Mouse (Mus musculus) forebrain, embryonic 12.5 days (tissue): Measurements from ENCODE around the gene Trim66. TPM values are rescaled to one million over a fixed set of nuclear protein-coding genes. Genes with fewer than 3 reads are reported as not detected.

Source experiments
- ATAC-seq: fragments of 200-750 bp; cut with Nextera tagmentation; 2 replicates; pipeline ENCODE4 v1.8.0; 2017; ENCODE audit warnings: moderate TSS enrichment; ENCODE audit not compliant: low FRiP score
- H3K27ac ChIP-seq: fragments of 300-500 bp; sonication (generic); 2 replicates; pipeline ENCODE4 v1.5.1; 2016; ENCODE audit warnings: mild to moderate bottlenecking
- H3K27me3 ChIP-seq: fragments of 300-500 bp; sonication (generic); 2 replicates; pipeline ENCODE4 v1.6.1; 2016; ENCODE audit warnings: mild to moderate bottlenecking
- H3K36me3 ChIP-seq: fragments of 300-500 bp; sonication (generic); replicated peaks from 2 replicates; pipeline ENCODE4 v1.6.1; 2016; ENCODE audit warnings: mild to moderate bottlenecking
- H3K4me1 ChIP-seq: fragments of 300-500 bp; sonication (generic); 2 replicates; pipeline ENCODE4 v1.6.1; 2016
- H3K4me2 ChIP-seq: fragments of 300-500 bp; sonication (generic); 2 replicates; pipeline ENCODE4 v1.6.1; 2016; ENCODE audit warnings: mild to moderate bottlenecking, moderate library complexity
- H3K4me3 ChIP-seq: fragments of 300-500 bp; sonication (generic); replicated peaks from 2 replicates; pipeline ENCODE4 v1.5.1; 2016; ENCODE audit warnings: mild to moderate bottlenecking
- H3K9ac ChIP-seq: fragments of 300-500 bp; sonication (generic); 2 replicates; pipeline ENCODE4 v1.6.1; 2016; ENCODE audit warnings: mild to moderate bottlenecking
- H3K9me3 ChIP-seq: fragments of 300-500 bp; sonication (generic); 2 replicates; pipeline ENCODE4 v1.6.1; 2016
- WGBS: fragments of 180-500 bp; shearing (Covaris S2); methylation state at CpG from one replicate; pipeline ENCODE4 v1.1.7; 2016; 5-methylcytosine and 5-hydroxymethylcytosine counted together
- microRNA-seq: library from miRNA; unstranded; fragments of <30 nt; microRNA quantifications from one replicate; pipeline ENCODE4, GENCODE M21; 2017
- polyA plus RNA-seq: library from polyadenylated mRNA; unstranded; fragments of >200 nt; fragmentation: Nextera tagmentation; extraction: Ambion mirVana; gene quantifications from 2 replicates; pipeline ENCODE4 v1.2.1, GENCODE M21; 2016

The Trim66 gene
- polyA plus RNA-seq, 1 experiment from 2014 or later = 0.64 TPM

DNA sequence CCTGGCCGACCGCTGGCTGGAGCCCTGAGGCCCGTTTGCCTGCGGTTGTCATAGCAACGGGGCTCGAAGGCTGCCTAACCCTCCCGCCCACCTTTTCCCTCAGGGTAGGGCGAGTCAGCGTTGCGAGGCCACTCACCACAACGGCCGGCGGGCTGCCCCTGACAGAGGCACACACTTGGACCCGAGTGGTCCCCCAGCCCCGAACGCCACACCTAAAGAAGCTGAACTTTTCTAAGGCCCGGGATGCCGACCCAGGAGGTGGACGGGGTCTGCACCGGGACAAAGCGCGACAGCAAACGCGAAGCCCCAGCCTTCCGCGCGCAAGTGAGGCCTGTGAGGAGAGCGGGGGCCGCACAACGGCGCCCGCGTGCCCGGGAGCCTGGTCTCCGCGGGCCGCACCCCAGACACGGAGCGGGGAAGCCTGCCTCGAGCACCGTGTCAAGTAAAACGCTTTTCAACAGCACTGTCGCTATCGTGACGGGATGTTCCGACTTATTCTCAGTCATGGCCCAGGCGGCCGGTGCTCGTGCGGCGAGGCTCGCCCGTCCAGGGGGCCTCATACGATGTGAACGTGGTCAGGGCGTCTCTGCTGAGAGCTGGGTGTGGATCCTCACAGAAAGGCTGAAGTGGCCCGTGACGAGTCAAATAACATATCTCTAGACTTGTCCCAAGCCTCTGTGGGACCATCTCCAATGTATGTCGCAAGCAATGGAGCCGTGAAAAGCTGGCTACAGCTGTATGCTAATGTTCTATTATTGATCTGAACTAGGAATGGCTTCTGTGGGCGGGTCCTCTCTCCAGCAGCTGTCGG, 68.9 kb downstream of the Trim66 start, which contains the start of gene Stk33:
Stk33 (minus strand) TSS at position 301 of the 811 bp plus-strand sequence.
- Histone ChIP-seq H3K9me3 (no peaks in the 10 kb centered on the region), H3K4me1 (peaks cover 47% of the 10 kb centered on the region), H3K9ac (peak within 1 kb of the TSS; percentile 72), H3K4me3 (peak within 1 kb of the TSS; percentile 55), H3K4me2 (peak within 1 kb of the TSS; percentile 89), H3K27me3 (peaks cover 36% of the 10 kb centered on the region), H3K36me3 (no peaks in the 10 kb centered on the region), H3K27ac (peak within 1 kb of the TSS; percentile 89)
- ATAC-seq = peak; percentile 87
- WGBS = under 1% methylated on average over 62 of the region's 62 CpGs

DNA sequence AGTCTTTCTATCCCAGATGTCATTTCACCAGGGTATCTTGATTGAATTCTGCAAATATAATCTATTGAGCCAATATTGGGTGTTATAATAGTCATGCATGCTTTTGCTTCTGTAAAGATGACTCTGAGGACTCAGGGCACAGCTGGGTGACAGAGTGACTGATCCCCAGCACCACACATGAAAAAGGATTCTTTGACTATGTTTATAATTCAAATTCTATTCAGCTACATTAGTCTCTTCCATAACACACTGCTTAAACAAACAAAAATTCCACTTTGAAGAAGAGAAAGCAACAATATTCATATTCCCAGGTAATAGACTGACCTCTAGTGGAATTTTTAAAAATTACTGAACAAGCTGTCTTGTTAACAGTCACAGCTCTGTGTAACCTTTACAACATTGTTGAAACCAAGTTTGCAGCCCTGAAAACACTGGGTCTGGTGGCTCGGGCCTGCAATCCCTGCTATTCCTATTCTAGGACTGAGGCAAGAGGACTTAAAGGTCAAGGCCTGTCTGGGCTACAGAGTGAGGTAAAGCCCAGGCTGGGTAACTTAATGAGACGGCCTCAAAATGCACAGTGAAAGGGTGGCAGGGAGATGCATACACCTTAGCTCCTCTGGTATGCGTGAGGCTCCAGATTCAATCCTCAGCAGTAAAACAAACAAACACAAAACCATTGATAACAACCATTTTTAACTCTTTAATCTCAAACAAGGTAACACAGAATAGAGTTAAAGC, 83.3 kb downstream of the Trim66 start:
- Histone ChIP-seq H3K9me3 (no peaks in the 10 kb centered on the region), H3K9ac (no peak overlapping the region), H3K4me3 (no peak overlapping the region), H3K27me3 (peaks cover 12% of the 10 kb centered on the region; the same call in 1 of the 2 replicates), H3K4me1 (no peaks in the 10 kb centered on the region), H3K27ac (no peak overlapping the region), H3K4me2 (no peak overlapping the region), H3K36me3 (no peaks in the 10 kb centered on the region)
- 68% methylated on average over 3 of the region's 3 CpGs for WGBS
- ATAC-seq = peak; percentile 49

- H3K9ac ChIP-seq = no peak overlapping the region
- no peaks in the 10 kb centered on the region for H3K4me1 ChIP-seq
- H3K9me3 ChIP-seq = no peaks in the 10 kb centered on the region
- no peak for ATAC-seq
- peaks cover 12% of the 10 kb centered on the region; the same call in 1 of the 2 replicates for H3K27me3 ChIP-seq
- no peaks in the 10 kb centered on the region for H3K36me3 ChIP-seq
- no peak overlapping the region for H3K4me2 ChIP-seq
- no peak overlapping the region for H3K27ac ChIP-seq
- no peak overlapping the region for H3K4me3 ChIP-seq
- 73% methylated on average over 8 of the region's 8 CpGs for WGBS
Observed at GRCm38 (mm10) chr7:109422803-109423202, 85.1 kb downstream of the Trim66 start.

GRCm38 (mm10) chr7:109405491-109405890, 102.4 kb downstream of the Trim66 start:
- Histone ChIP-seq H3K9ac (no peak overlapping the region), H3K4me1 (peaks cover 4% of the 10 kb centered on the region; the same call in 1 of the 2 replicates), H3K36me3 (no peaks in the 10 kb centered on the region), H3K4me3 (no peak overlapping the region), H3K9me3 (no peaks in the 10 kb centered on the region), H3K4me2 (no peak overlapping the region), H3K27me3 (no peaks in the 10 kb centered on the region), H3K27ac (no peak overlapping the region)
- WGBS = 28% methylated on average over 7 of the region's 7 CpGs
- peak; percentile 44; the same call in 1 of the 2 replicates for ATAC-seq

DNA sequence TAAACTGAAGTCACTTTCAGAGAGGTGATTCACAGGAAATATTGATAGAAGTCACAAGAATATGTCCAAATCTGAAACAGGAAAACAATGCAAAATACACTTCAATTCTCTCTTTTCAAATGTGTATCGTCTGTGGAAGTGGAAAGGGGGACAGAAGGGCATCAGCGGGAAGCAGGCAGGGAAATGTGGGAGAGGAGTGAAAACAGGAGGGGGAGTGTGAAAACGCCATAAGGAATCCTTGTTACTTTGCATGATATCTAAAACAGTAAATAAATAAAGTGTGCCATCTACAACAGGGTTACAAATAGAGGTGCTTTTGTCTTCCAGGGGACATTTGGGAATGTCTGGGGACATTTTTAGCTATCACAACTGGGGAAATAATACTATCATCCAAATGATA, 108.6 kb downstream of the Trim66 start:
- no peak for ATAC-seq
- H3K36me3 ChIP-seq = no peaks in the 10 kb centered on the region

More for the DNA sequence above, 108.6 kb downstream of the Trim66 start:
- Histone ChIP-seq H3K4me2 (no peak overlapping the region), H3K4me1 (no peaks in the 10 kb centered on the region), H3K4me3 (no peak overlapping the region), H3K27ac (no peak overlapping the region), H3K27me3 (no peaks in the 10 kb centered on the region), H3K9me3 (no peaks in the 10 kb centered on the region), H3K9ac (no peak overlapping the region)
- 67% methylated on average over 3 of the region's 3 CpGs for WGBS

Small RNA genes within 50 kb of the gene (microRNA-seq; reads per million reads assigned to microRNA genes)
- gene Gm47284 = not detected

Other genes with a start within 250 kb of the Trim66 start
- 12.0 and 12.6 TPM in 2 replicates for gene Stk33, start 69.1 kb downstream of the Trim66 start, polyA plus RNA-seq
- gene Rpl27a, start 11.0 kb upstream of the Trim66 start, polyA plus RNA-seq = 97.2 and 98.3 TPM in 2 replicates
- 24.6 and 26.0 TPM in 2 replicates for gene St5, start 195.5 kb upstream of the Trim66 start, polyA plus RNA-seq
- gene Akip1, start 195.6 kb upstream of the Trim66 start, polyA plus RNA-seq = 15.6 and 17.4 TPM in 2 replicates
- gene BC051019, start 215.7 kb upstream of the Trim66 start, polyA plus RNA-seq = not detected in 2 replicates
- not detected in 2 replicates for gene Ascl3, start 223.6 kb upstream of the Trim66 start, polyA plus RNA-seq
- 48.9 and 49.8 TPM in 2 replicates for gene Tmem9b, start 244.7 kb upstream of the Trim66 start, polyA plus RNA-seq